Mouse (Mus musculus): Measurements from ENCODE around the gene Tcf3. TPM values are rescaled to one million over a fixed set of nuclear protein-coding genes. Genes with fewer than 3 reads are reported as not detected.

Gene Tcf3
- polyA plus RNA-seq, 1 experiment from 2014 or later: 83.7 TPM

- H3K9me3 ChIP-seq (replicated peaks; ENCODE audit: low read length): no peaks in the 10 kb centered on the region
- H3K4me3 ChIP-seq (replicated peaks; ENCODE audit: low read depth, low read length): no peak overlapping the region
- TF ChIP-seq CTCF (IDR thresholded peaks at IDR 0.05; ENCODE audit: low read depth): no peak
- H3K9ac ChIP-seq (ENCODE audit: low read depth, low read length): no peak overlapping the region
- no peak overlapping the region for H3K4me2 ChIP-seq (ENCODE audit: low read length)
- H3K36me3 ChIP-seq (ENCODE audit: insufficient read depth, low read length): no peaks in the 10 kb centered on the region
- DNase-seq (ENCODE audit: low spot score): no peak
- no peak for ATAC-seq (replicated peaks; ENCODE audit: low FRiP score, low read depth)
- WGBS: 63% methylated on average over 8 of the region's 8 CpGs
- no peaks in the 10 kb centered on the region for H3K27me3 ChIP-seq (ENCODE audit: insufficient read depth, low read length)
- no peaks in the 10 kb centered on the region; the same call in 1 of the 2 replicates for H3K4me1 ChIP-seq (replicated peaks; ENCODE audit: insufficient read depth, low read length)
- no peak overlapping the region for H3K27ac ChIP-seq
Measured at GRCm38 (mm10) chr10:80441598-80441997, 8.2 kb upstream of the Tcf3 start.

GRCm38 (mm10) chr10:80440031-80440430 lies 6.6 kb upstream of the Tcf3 start:
- no peak for ATAC-seq (replicated peaks; ENCODE audit: low FRiP score, low read depth)
- no peak overlapping the region for H3K4me3 ChIP-seq (replicated peaks; ENCODE audit: low read depth, low read length)
- no peak for TF ChIP-seq CTCF (IDR thresholded peaks at IDR 0.05; ENCODE audit: low read depth)

DNA sequence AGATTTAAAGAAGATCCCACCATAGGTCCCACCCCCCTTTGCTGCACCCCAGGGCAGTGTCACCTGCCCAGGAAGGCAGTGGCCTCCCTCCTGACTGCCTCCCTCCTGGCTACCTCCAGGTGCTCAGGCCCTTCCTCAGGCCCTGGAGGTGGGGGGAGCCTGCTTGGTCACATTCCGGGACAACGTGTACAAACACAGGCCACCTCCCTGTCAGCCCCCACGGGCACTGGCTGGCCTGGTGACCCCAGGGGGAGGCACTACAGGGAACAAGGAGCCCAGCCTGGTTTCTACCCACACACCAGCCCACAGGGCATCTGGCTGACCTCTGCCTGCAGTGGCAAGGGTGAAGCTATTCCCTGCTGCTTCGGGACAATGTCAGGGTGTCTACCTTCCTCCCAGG lies 4.5 kb upstream of the Tcf3 start:
- Histone ChIP-seq H3K4me3 (replicated peaks; ENCODE audit: low read depth, low read length) (no peak overlapping the region), H3K27ac (no peak overlapping the region), H3K36me3 (ENCODE audit: insufficient read depth, low read length) (no peaks in the 10 kb centered on the region), H3K27me3 (ENCODE audit: insufficient read depth, low read length) (no peaks in the 10 kb centered on the region), H3K9ac (ENCODE audit: low read depth, low read length) (no peak overlapping the region), H3K4me1 (replicated peaks; ENCODE audit: insufficient read depth, low read length) (no peaks in the 10 kb centered on the region; the same call in 1 of the 2 replicates), H3K9me3 (replicated peaks; ENCODE audit: low read length) (no peaks in the 10 kb centered on the region), H3K4me2 (ENCODE audit: low read length) (no peak overlapping the region)
- ATAC-seq (replicated peaks; ENCODE audit: low FRiP score, low read depth): no peak
- no peak for DNase-seq (ENCODE audit: low spot score)
- TF ChIP-seq CTCF (IDR thresholded peaks at IDR 0.05; ENCODE audit: low read depth): no peak
- 30% methylated on average over 4 of the region's 4 CpGs for WGBS

More at GRCm38 (mm10) chr10:80440031-80440430, 6.6 kb upstream of the Tcf3 start:
- Histone ChIP-seq H3K9ac (ENCODE audit: low read depth, low read length) (no peak overlapping the region), H3K4me2 (ENCODE audit: low read length) (no peak overlapping the region), H3K4me1 (replicated peaks; ENCODE audit: insufficient read depth, low read length) (no peaks in the 10 kb centered on the region; the same call in 1 of the 2 replicates), H3K36me3 (ENCODE audit: insufficient read depth, low read length) (no peaks in the 10 kb centered on the region), H3K27ac (no peak overlapping the region), H3K9me3 (replicated peaks; ENCODE audit: low read length) (no peaks in the 10 kb centered on the region), H3K27me3 (ENCODE audit: insufficient read depth, low read length) (no peaks in the 10 kb centered on the region)
- DNase-seq (ENCODE audit: low spot score): no peak

DNA sequence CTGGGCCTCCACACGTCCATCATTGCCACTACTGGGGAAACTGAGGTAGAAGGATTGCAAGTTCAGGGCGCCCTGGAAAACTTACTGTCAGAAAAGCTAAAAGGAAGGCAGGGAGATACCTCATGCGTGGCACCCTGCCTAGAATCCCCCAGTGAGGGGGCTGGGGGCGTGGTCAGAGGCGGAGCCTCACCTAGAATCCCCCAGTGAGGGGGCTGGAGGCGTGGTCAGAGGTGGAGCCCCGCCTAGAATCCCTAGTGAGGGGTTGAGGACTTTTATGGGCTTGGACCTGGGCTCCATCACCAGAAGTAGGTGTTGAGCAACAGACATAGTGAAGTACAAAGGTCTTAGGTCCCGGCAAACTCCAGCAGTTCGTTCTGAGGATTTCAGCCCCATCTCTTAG lies 2.8 kb upstream of the Tcf3 start:
- Histone ChIP-seq H3K4me2 (ENCODE audit: low read length) (no peak overlapping the region), H3K9me3 (replicated peaks; ENCODE audit: low read length) (no peaks in the 10 kb centered on the region), H3K36me3 (ENCODE audit: insufficient read depth, low read length) (no peaks in the 10 kb centered on the region), H3K9ac (ENCODE audit: low read depth, low read length) (no peak overlapping the region), H3K4me1 (replicated peaks; ENCODE audit: insufficient read depth, low read length) (peaks cover 3% of the 10 kb centered on the region; the same call in 1 of the 2 replicates), H3K27me3 (ENCODE audit: insufficient read depth, low read length) (no peaks in the 10 kb centered on the region), H3K27ac (0 out of 2 replicates have a peak overlapping the region, but pooled peaks have one; percentile 48), H3K4me3 (replicated peaks; ENCODE audit: low read depth, low read length) (no peak overlapping the region)
- TF ChIP-seq CTCF (IDR thresholded peaks at IDR 0.05; ENCODE audit: low read depth): no peak
- ATAC-seq (replicated peaks; ENCODE audit: low FRiP score, low read depth) (no peak), DNase-seq (ENCODE audit: low spot score) (peak; percentile 57)
- WGBS: 17% methylated on average over 9 of the region's 9 CpGs

GRCm38 (mm10) chr10:80435764-80436163 lies 2.3 kb upstream of the Tcf3 start:
- DNase-seq (ENCODE audit: low spot score) (no peak), ATAC-seq (replicated peaks; ENCODE audit: low FRiP score, low read depth) (no peak)
- peak overlapping the region; percentile 48; the same call in 1 of the 2 replicates for H3K27ac ChIP-seq
- no peak overlapping the region for H3K9ac ChIP-seq (ENCODE audit: low read depth, low read length)
- H3K4me2 ChIP-seq (ENCODE audit: low read length): no peak overlapping the region
- no peak overlapping the region for H3K4me3 ChIP-seq (replicated peaks; ENCODE audit: low read depth, low read length)
- no peaks in the 10 kb centered on the region for H3K9me3 ChIP-seq (replicated peaks; ENCODE audit: low read length)
- H3K27me3 ChIP-seq (ENCODE audit: insufficient read depth, low read length): no peaks in the 10 kb centered on the region
- no peak for TF ChIP-seq CTCF (IDR thresholded peaks at IDR 0.05; ENCODE audit: low read depth)
- H3K36me3 ChIP-seq (ENCODE audit: insufficient read depth, low read length): no peaks in the 10 kb centered on the region
- WGBS: 39% methylated on average over 7 of the region's 7 CpGs
- peaks cover 8% of the 10 kb centered on the region; the same call in 1 of the 2 replicates for H3K4me1 ChIP-seq (replicated peaks; ENCODE audit: insufficient read depth, low read length)

GRCm38 (mm10) chr10:80434823-80435222 lies 1.4 kb upstream of the Tcf3 start:
- DNase-seq (ENCODE audit: low spot score) (no peak), ATAC-seq (replicated peaks; ENCODE audit: low FRiP score, low read depth) (no peak)
- Histone ChIP-seq H3K9me3 (replicated peaks; ENCODE audit: low read length) (no peaks in the 10 kb centered on the region), H3K4me1 (replicated peaks; ENCODE audit: insufficient read depth, low read length) (peaks cover 8% of the 10 kb centered on the region; the same call in 1 of the 2 replicates), H3K27ac (no peak overlapping the region), H3K4me3 (replicated peaks; ENCODE audit: low read depth, low read length) (no peak overlapping the region), H3K27me3 (ENCODE audit: insufficient read depth, low read length) (no peaks in the 10 kb centered on the region), H3K36me3 (ENCODE audit: insufficient read depth, low read length) (no peaks in the 10 kb centered on the region), H3K4me2 (ENCODE audit: low read length) (no peak overlapping the region), H3K9ac (ENCODE audit: low read depth, low read length) (no peak overlapping the region)
- no peak for TF ChIP-seq CTCF (IDR thresholded peaks at IDR 0.05; ENCODE audit: low read depth)
- 84% methylated on average over 3 of the region's 3 CpGs for WGBS

DNA sequence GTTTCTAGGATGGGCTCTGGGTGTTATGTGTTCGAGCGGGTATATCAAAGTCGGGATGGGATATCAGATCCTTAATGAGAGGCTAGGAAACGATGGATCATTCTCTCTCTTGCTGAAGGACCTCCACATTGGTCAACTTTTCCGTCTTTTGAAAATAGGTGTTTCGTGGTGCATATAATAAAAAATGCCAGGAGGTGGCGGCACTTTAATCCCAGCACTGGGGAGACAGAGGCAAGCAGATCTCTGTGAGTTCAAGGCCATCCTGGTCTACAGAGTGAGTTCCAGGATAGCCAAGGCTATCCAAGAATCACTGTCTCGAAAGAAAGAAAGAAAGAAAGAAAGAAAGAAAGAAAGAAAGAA lies 766 bp upstream of the Tcf3 start:
- TF ChIP-seq CTCF (IDR thresholded peaks at IDR 0.05; ENCODE audit: low read depth): 0 out of 2 replicates have a peak, but pooled peaks have one; percentile 34
- no peak overlapping the region; the same call in 1 of the 2 replicates for H3K4me3 ChIP-seq (replicated peaks; ENCODE audit: low read depth, low read length)
- H3K9me3 ChIP-seq (replicated peaks; ENCODE audit: low read length): no peaks in the 10 kb centered on the region
- H3K27me3 ChIP-seq (ENCODE audit: insufficient read depth, low read length): no peaks in the 10 kb centered on the region
- 14% methylated on average over 8 of the region's 8 CpGs for WGBS
- H3K9ac ChIP-seq (ENCODE audit: low read depth, low read length): no peak overlapping the region
- no peak overlapping the region for H3K27ac ChIP-seq
- H3K4me2 ChIP-seq (ENCODE audit: low read length): 0 out of 2 replicates have a peak overlapping the region, but pooled peaks have one; percentile 85
- ATAC-seq (replicated peaks; ENCODE audit: low FRiP score, low read depth): no peak
- peaks cover 4% of the 10 kb centered on the region; the same call in 1 of the 2 replicates for H3K36me3 ChIP-seq (ENCODE audit: insufficient read depth, low read length)
- H3K4me1 ChIP-seq (replicated peaks; ENCODE audit: insufficient read depth, low read length): peaks cover 8% of the 10 kb centered on the region; the same call in 1 of the 2 replicates
- no peak for DNase-seq (ENCODE audit: low spot score)
